ENCODE assay signal across 24 mouse cellular contexts in genomic region chr7:132682901-132683300, GRCm38 (mm10).
DNase-seq lines count a peak whose midpoint lies in the region; ATAC-seq and TF ChIP-seq lines count a peak whose summit lies in the region.
"Had no signal": no experiment of that assay in that cellular context is flagged by ENCODE, and none has a peak within 500 bp of the region (broad histone marks: within the 10 kb centered on the region; RNA-seq: fewer than 3 reads in every experiment).

No protein-coding gene starts in this region.

- no peak overlapping the region for H3K4me3 ChIP-seq in heart, embryonic 10.5 days
- H3K4me3 ChIP-seq in cerebellum, adult 2 months (replicated peaks; ENCODE audit: insufficient read depth, low read depth, low read length): no peak overlapping the region
- H3K4me3 ChIP-seq: heart, embryonic 12.5 days; hindbrain, embryonic 12.5 days; intestine, embryonic 15.5 days; limb, embryonic 13.5 days; liver, embryonic 12.5 days; midbrain, embryonic 13.5 days had no signal

- no peak for TF ChIP-seq POLR2A in cerebellum, adult 2 months (IDR thresholded peaks at IDR 0.05; ENCODE audit: borderline replicate concordance, insufficient read depth, low read length)

- DNase-seq in heart, embryonic 10.5 days (ENCODE audit: low spot score): no peak
- no peak for DNase-seq in heart, adult 9 months (ENCODE audit: low spot score in 2 of 2)
- peak; percentile 34 for DNase-seq in brain, adult 2 months (ENCODE audit: low read depth, low spot score)
- DNase-seq in cerebellum, adult 2 months: peak in 1 of 2 experiments; percentile 52
- DNase-seq in cerebellum, postnatal 14 days: peak; percentile 66 to 67
- no peak for DNase-seq in thymus, postnatal 10 days (ENCODE audit: low spot score in 2 of 2)
- DNase-seq in right cerebral cortex, postnatal 4 days: no peak
- DNase-seq: adrenal gland, postnatal 36 days; B cell, adult 2 months; heart, postnatal 10 days; kidney, adult 2 months; kidney, postnatal 4 days; liver, postnatal 0 days; lung, postnatal 36 days had no signal

- no peak for TF ChIP-seq CTCF in cerebellum, adult 2 months (IDR thresholded peaks at IDR 0.05; ENCODE audit: borderline replicate concordance, insufficient read depth, low read depth, low read length)

- H3K9me3 ChIP-seq in heart, embryonic 10.5 days: no peaks in the 10 kb centered on the region
- H3K9me3 ChIP-seq: heart, embryonic 12.5 days; hindbrain, embryonic 12.5 days; intestine, embryonic 15.5 days; limb, embryonic 13.5 days; liver, embryonic 12.5 days; midbrain, embryonic 13.5 days had no signal

- no peak for ATAC-seq in megakaryocyte-erythroid progenitor cell, adult 5-6 weeks (replicated peaks; ENCODE audit: low FRiP score, low TSS enrichment, poor library complexity, severe bottlenecking)
- ATAC-seq: forebrain, embryonic 14.5 days; hindbrain, postnatal 0 days; intestine, embryonic 15.5 days; liver, embryonic 12.5 days; liver, postnatal 0 days; midbrain, embryonic 13.5 days had no signal

- H3K27ac ChIP-seq in heart, embryonic 10.5 days: 0 out of 2 replicates have a peak overlapping the region, but pooled peaks have one; percentile 26
- peak overlapping the region; percentile 76 for H3K27ac ChIP-seq in cerebellum, adult 2 months (ENCODE audit: insufficient read depth, low read length)
- H3K27ac ChIP-seq: hindbrain, embryonic 12.5 days; hindbrain, postnatal 0 days; intestine, embryonic 15.5 days; kidney, postnatal 0 days; limb, embryonic 13.5 days; liver, embryonic 12.5 days; midbrain, embryonic 13.5 days had no signal

- H3K4me1 ChIP-seq in heart, embryonic 10.5 days: peaks cover 32% of the 10 kb centered on the region
- H3K4me1 ChIP-seq in cerebellum, adult 2 months (ENCODE audit: control insufficient read depth, insufficient read depth, low read length): peaks cover 62% of the 10 kb centered on the region
- H3K4me1 ChIP-seq: hindbrain, embryonic 12.5 days; midbrain, embryonic 13.5 days had no signal

- no peaks in the 10 kb centered on the region for H3K27me3 ChIP-seq in heart, embryonic 10.5 days (ENCODE audit: insufficient read depth, poor library complexity, severe bottlenecking)
- H3K27me3 ChIP-seq in cerebellum, adult 2 months (ENCODE audit: control insufficient read depth, insufficient read depth, low read length): no peaks in the 10 kb centered on the region
- H3K27me3 ChIP-seq: heart, embryonic 12.5 days; hindbrain, embryonic 12.5 days; intestine, embryonic 15.5 days; limb, embryonic 13.5 days; liver, embryonic 12.5 days; midbrain, embryonic 13.5 days had no signal

- WGBS in heart, embryonic 10.5 days: 82% methylated on average over 3 of the region's 3 CpGs
- 19% methylated on average over 3 of the region's 3 CpGs for WGBS in cerebellum, adult 2 months

- no peaks in the 10 kb centered on the region for H3K36me3 ChIP-seq in heart, embryonic 10.5 days
- H3K36me3 ChIP-seq: heart, embryonic 12.5 days; hindbrain, embryonic 12.5 days; intestine, embryonic 15.5 days; limb, embryonic 13.5 days; liver, embryonic 12.5 days; midbrain, embryonic 13.5 days had no signal

Comparison
In these comparisons a context has a peak if more than half of its experiments do, and no peak if none do; other contexts are left out.
1. DNase-seq: peak in brain, adult 2 months (single experiment) and cerebellum, postnatal 14 days (2 of 2); none in heart, embryonic 10.5 days (single experiment), heart, adult 9 months (0 of 2), thymus, postnatal 10 days (0 of 2) and right cerebral cortex, postnatal 4 days (single experiment).